Mouse (Mus musculus) adrenal gland, postnatal 10 days (tissue): ENCODE results near the gene 4931409K22Rik. TPM values are rescaled to one million over a fixed set of nuclear protein-coding genes. Genes with fewer than 3 reads are reported as not detected.

Experiments used
- DNase-seq: peaks from one replicate; pipeline ENCODE4 v3.0.0; 2021; ENCODE audit warnings: mixed read lengths
- total RNA-seq, 2 experiments: library from RNA; stranded (reverse); gene quantifications; 2 replicates each; pipeline ENCODE4 v1.2.3; 2021

4931409K22Rik gene
- total RNA-seq, 2 experiments from 2014 or later: not detected

DNA sequence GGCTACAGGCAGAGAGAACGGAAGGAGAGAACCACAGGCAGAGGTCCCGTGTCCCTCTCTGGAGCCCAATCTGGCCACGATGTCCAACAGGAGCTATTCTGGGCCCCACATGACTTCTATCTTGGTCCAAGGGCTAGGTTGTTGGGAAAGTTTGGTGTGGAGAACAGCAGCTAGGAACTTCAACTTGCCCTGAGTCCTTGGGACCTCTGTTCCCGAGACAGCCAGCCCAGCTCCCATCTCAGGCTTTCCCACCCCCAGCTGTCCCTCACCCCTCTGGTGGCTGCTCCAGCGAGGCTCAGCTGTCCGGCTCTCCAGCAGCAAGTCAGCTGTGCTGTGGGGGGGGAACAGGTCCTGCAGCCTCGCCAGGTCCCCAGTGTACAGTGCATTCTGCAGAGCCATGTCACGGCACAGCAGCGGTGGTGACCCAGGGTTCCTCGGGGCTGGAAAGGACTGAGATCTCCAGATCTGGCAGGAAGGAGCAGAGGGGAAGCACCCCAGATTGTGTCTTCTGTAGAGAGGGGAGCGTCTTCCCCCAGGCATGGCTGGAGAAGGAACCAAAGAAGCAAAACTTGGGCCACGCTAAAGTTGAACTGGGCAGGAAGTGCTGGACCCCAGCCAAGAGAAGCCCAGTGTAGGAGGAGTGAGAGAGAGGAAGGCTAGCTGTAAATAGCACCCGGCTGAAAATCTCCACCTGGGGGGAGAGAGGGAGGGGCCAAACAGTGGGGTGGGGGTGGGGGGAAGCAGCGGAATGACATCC is 16.0 kb downstream of the 4931409K22Rik start, which contains the start of gene Asb10:
TSS of gene Asb10 (minus strand) at position 592 of the 757 bp plus-strand sequence.
- DNase-seq: peak; percentile 71

DNA sequence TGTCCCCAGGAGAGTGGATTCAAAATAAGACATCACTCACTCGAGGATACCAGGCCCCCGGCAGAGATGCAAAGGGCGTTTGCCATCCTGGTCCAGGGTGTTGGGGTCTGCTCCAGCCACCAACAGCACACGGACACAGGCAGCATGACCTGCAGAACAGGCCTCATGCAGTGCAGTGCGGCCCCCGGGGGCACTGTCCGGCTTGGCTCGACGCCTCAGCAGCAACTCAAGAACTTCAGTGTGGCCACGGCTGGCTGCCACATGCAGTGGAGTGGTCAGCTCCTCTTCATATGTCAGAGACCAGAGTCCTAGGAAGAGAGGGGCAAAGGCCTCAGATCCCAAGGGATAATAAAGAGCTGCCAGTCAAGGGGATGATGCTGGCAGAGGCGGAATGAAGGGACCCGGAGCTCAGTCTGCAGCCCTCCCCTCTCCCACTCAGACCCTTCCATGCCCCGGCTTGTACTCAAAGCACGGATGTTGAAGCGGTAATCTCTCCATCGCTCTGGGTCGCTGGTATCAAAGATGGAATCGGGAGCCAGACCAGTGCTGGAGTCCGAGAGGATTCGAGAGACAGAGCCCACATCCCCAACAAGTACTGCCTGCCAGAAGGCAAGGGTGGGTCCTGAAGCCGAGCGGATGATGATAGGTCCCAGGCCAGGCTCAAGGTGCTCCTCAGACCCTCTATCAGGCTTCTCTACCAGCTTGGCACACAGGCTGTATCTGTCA is 16.9 kb downstream of the 4931409K22Rik start:
- DNase-seq: no peak

DNA sequence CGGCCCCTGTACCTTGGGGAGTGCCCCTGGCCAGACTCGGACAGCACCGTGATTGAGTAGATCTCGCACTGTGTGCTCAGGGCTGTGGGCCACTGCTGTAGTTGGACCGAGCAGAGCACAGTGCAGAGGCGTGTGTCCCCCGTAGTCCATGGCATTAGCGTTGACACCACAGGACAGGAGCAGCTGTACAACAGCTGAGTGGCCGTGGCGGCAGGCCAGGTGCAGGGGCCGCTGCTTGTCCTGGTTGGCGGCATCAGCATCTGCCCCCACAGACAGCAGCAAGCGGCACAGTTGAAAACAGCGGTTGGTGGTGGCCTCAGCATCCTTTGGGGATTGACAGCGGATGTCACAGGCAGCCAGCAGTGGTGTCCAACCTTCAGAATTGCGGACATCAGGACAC is 19.0 kb downstream of the 4931409K22Rik start:
- no peak for DNase-seq

DNA sequence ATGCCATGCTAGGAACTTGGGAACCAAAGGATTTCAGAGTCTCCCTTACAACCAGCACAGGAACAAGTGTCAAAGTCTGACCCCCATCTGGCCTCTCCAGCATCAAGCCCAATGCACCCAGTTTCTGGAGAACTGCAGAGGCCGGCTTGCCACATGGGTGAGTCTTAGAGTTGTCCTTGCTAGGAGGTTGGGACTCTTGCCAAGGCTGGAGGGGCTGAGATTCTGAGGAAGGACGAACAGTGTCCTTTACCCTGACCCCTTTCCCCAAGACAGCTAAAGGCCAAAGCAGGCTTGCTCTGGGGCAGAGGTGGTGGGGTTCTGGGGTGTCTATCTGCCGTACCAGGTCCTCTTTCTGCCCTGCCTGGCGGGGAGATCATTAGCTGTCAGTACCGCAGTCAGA is 20.1 kb downstream of the 4931409K22Rik start:
- DNase-seq: peak; percentile 54

DNA sequence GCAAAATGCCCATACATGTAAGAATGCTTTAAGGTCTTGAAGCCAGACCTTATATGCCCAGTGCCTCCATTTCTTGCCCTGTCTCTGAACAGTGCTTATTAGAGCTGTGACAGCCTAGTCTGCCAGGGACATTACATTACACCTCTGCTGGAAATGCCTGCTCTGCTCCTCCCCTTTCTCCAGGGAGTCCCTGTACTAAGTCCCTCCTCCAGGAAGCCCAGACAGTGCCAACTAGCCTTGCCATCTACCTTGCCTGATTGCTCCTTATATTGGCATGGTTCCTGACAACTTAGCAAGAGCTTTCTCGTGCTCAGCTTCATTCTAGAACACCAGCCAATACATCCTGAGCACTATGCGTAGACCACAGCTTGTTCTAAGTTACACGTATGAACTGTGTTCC is 20.9 kb downstream of the 4931409K22Rik start:
- DNase-seq: peak; percentile 34

DNA sequence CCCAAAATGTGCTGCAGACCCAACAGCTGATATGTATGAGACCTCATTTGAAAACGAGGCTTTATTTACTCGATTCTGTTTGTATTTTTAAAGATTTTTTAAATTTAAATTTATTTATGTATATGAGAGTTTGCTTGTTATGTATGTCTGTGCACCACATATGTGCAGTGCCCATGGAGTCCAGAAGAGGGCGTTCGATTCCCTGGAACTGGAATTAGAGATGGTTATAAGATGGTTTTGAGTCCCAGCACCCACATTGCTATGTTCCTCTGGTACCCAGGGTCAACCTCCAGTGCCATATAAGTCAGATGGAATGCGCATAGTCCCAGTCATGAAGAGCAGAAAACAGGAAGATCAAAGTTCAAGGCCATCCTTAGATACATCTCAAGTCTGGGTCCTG is 22.3 kb downstream of the 4931409K22Rik start:
- DNase-seq: no peak

DNA sequence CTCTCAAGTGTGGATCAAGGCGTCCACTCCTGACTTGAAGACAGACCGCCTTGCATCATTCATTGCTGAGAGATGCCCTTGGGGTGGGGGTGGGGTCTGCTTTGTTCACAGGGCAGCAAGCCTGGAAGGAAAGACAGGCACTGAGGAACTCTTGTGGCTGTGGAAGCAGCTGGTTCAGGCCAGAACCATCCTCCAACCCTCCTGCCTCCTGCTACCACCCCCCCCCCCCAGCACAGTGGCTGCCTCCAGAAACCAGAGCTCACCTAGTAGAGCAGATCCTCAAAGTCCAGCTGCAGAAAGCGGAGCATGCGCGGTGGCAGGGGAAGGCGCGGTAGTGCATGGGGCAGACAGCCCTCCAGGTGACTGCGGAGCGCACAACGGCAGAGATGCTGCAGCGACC is 23.2 kb downstream of the 4931409K22Rik start:
- no peak for DNase-seq

DNA sequence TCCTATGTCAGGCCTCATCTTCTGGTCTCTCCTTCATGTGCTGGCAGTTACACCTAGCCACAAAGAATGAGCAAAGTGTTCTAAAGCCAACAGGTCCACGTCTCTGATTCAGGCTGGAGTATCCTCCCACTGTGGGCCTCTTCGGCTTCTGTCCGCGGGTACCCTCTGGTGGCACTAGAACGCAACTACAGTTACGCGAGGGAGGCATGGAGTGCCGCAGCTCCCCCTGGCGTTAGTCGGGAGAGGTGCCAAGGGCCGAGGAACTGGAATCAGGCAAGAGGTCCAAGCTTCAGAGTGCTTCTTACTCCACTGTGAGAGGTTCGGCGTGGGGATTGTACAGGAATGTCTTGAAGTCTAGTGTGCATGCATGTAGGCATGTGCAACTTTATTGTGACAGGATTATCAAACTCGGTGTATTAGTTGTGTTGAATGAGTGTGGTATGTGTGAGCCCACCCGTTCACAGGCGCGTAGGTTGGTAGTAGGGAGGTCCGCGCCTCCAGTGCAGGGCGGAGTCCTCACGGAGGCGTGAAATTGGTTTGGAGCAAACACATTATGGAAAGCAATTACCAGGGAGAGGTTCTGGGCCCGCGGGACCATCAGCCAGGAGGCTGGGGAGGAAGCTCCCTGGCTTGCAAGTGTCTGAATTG is 26.4 kb downstream of the 4931409K22Rik start:
- peak; percentile 95 for DNase-seq

DNA sequence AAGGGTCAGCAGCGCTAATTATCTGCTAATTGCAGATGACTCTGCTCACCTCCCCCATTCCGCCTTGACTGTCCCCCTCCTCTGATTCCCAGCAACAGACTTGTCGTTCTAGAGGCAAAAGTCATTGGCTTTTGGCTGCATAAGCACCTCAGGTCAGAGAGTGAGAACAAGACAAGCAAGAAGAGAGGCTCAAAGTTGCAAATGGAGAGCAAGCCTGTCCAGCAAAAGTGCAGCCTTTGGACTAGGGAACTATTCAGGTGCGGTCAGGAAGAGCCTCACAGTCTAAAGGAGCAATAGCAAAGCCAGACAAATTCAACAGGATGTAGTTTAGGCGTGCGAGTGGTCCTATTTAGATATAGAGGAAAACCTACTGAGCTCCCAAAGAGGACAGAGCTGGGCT is 28.8 kb downstream of the 4931409K22Rik start:
- DNase-seq: no peak

DNA sequence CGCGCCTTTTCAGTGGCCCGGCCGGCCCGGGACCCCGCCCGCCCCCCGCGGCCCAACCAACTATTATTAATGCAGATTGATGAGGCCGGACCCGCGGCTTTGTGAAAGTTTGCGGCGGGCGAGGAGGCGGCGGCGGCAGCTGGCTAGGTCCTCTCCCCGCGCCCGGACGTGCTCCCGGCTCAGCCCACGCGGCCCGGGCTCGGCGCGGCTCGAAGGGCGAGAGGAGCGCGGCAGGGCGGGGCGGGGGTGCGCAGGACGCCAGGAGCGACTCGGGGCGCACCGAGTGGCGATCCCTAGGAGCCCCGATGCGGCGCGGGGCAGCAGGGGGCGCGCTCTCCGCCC is 29.7 kb downstream of the 4931409K22Rik start, which contains the start of gene Gbx1:
TSS of gene Gbx1 (minus strand) at position 314 of the 342 bp plus-strand sequence.
- DNase-seq: peak; percentile 53

DNA sequence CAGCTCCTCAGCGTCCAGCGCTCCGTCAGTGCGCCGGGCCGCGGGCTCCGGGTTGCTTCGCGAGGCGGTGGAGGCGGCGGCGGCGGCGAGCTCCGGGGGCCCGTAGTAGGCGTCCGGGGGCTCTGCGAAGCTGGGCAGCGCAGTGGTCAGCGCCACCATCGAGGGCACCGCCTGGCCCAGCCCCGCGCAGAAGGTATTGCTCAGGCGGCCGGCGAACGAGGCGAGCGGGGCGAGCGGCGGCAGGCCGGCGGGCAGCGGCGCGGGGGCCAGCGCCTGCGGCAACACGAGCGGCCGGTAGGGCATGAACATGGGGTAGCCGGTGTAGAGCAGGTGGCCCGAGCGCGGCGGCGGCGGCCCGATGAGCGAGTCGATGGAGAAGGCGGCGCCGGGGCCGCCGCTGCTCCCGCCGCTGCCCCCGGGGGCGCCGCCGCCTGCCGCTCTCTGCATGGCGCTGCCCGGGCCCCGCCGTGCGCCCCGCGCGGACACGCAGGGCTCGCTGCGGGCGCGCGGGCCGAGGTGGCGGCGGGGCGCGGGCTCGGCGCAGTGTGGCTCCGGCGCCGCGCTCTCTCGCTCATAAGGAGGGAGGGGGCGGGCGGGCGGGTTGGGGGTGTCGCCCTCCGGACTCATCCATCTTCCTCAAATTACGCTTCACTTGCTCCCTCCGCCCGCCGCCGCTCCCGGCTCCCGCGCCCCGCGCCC is 30.3 kb downstream of the 4931409K22Rik start:
- no peak for DNase-seq

DNA sequence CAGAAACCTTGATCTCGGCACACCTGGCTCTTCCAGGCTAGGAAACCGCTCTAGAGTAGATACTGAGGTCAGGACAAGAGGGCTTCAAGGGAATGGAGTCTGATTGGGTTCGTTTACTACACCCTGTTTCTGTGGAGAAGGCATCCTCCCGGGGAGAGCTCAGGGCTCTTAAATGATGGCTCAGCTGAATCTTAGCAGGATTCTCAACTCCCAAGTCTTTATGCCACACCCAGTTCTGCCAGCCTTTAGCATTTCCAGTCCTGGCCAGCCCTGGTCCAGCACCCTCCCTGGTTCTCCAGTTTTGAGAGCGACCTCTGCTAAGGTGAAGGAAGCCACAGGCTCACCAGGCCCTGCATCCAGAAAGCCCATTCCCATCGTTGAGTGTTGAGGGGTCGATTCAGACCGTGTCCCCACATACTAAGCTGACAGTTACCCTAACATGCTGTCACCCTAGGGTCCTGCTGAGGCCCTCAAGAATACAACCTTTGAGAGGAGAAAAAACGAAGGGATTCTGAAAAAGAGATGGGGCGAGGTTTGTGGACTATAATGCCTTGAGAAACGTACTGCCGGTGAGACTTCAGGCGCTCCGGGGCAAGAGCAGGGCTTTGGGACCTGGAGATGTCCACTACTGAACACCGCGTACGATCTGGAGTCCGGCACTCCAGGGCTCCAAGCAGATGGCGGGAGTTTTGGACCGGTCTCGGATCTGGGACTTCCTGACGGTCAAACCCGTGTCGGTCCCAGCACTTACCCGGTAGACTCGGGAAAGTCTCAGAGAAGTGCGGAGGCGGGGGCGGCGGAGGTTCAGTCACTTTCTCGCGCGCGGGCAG is 31.0 kb downstream of the 4931409K22Rik start:
- no peak for DNase-seq

DNA sequence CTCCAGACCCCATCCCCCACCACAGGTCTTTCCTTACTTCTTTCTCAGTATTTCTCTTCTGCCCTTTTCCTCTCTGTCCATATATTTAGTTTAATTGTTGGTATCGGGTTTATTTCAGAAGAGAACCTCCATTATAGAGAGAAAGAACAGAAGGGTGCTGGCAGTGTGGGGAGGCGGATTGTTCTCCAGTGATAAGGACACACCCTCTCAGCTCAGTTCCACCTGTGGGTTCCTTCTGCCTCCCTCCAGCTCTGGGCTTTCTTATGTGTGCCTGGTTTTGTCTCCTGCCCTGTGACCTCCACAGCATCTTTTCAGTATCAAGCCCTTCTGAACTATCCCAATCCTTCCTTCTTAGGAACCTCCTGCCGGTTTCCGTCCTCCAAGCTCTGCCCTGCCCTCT is 32.1 kb downstream of the 4931409K22Rik start:
- no peak for DNase-seq

DNA sequence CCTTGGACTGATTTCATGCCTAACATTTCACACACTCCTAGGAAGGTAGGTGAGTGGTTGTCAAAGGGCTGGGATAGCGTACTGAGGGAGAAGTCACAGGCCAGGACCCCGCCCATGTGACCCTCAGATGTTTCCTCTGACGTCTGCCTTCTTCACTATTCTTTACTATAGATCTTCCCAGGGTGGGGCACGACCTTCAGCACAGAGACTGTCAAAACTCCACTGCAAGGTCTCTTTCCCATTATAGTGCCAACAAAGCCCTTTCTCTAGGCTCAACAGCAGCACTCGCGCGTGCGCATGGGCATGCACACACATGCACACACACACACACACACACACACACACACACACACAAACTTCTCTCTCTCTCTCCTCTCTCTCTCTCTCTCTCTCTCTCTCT is 32.8 kb downstream of the 4931409K22Rik start:
- no peak for DNase-seq

DNA sequence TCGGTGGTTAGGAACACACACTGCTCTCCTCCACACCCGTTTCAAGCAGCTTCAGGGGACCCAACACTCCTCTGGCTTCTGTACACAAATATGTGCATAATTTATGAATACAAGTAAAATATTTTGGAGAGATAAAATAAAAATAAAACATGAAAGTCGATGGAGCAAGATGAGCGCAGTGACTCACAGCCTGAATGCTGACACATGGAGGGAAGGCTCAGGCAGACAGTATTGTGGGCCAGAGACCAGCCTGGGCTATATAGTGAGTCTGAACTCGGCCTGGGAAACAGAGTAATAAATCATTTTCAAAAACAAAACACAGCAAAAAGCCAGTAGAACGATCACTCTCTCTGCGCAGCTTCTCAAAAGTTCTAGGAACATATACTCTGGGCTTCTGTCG is 35.2 kb downstream of the 4931409K22Rik start:
- no peak for DNase-seq

DNA sequence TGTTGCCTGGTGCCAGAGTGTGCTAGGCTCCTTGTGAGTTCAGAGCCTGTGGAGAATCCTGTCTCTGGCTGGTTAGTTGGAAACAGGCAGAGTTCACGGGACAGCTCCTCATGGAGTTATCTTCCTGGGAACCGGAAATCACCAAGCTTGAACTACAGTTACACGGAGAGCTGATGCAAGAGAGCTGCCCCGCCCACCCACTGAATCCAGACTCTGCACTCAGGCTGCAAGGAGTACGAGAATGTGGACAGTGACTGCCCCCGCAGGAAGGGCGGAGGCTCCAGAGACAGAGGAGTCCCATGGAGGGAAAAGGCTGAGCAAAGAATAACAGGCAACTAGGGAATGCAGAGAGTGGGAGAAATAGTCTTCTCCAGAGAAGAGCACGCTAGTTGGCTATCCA is 44.3 kb downstream of the 4931409K22Rik start:
- peak; percentile 23 for DNase-seq

DNA sequence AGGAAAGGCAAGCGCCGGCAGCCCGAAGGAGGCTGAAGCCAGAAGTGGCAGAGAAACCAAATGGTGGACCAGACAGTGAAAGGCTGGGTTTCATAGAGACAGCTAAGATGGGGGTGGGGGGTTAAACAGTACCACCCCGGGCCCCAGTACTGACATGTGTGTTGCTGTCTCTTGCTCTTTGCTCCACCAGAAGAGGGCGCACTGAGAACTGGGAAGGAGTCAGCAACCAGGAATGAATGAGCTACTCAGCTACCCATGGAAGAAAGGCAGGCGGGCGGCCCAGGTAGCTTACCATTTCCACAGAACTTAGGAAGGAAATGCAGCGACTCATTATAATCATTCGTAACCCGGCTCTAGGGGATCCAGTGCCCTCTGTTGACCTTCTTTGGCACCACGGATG is 46.0 kb downstream of the 4931409K22Rik start:
- DNase-seq: peak; percentile 74

DNA sequence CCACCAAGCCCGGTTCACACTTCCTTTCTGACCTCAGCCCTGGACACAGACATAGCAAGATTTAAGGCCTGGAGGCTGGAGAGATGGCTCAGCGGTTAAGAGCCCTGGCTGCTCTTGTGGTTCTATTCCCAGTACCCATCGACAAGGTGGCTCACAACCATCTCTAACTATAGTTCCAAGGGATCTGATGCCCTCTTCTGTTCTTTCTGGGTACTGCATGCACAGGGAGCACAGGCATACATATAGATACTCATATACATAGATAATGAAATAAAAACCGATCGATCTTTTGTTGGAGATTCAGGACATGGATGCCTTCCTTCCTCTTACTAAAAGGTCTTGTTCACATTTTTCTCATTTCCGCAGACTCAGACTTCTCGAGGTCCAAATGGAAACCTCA is 48.2 kb downstream of the 4931409K22Rik start:
- no peak for DNase-seq

DNA sequence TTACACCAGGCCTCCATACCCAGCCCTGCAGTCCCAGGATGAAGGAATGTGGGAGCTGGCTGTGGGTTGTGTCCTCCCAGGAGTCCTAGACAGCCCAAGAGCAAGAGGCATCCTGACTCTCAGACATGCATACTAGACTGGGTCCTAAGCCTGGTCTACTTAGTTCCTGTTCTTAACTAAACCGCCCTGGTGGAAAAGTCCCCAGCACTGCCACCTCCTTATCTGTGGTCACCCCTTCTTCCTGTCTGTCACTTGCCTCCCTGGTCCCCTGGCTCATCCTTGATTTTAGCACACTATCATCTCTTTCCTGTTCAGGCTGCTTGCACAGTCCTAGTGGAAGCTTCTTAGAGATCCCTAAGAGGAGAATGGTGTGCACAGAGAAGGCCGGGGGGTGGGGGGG is 51.1 kb downstream of the 4931409K22Rik start:
- no peak for DNase-seq

DNA sequence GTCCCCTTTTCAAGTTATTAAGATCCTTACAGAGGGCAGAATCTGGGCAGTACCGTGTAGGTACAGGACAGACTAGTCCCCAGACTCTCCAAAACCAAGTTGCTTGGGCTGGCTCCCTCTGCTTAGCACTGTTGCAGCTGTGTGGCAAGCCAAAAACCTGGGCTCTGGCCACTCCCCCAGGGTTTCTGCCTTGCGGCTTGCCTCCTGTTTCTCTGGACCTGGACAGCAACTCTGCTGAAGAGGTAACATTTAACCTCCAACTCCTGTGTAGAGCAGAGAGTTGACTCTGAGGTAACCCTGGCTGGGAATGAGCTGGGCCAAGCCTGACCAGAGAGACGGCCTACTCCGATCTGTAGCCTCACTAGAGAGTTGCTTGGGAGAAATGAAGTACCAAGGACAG is 53.8 kb downstream of the 4931409K22Rik start:
- DNase-seq: no peak

DNA sequence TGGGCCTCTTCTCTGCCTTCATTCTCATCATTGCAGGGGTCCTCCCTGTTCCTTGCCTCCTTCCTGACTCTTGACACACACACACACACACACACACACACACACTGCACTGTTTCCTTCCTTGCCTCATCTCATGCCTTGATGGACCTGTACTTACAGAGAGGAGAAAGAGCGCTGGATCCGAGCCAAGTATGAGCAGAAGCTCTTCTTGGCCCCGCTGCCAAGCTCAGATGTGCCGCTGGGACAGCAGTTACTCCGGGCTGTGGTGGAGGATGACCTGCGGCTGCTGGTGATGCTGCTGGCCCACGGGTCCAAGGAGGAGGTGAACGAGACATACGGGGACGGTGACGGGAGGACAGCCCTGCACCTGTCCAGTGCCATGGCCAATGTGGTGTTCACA is 55.8 kb downstream of the 4931409K22Rik start:
- peak; percentile 41 for DNase-seq

DNA sequence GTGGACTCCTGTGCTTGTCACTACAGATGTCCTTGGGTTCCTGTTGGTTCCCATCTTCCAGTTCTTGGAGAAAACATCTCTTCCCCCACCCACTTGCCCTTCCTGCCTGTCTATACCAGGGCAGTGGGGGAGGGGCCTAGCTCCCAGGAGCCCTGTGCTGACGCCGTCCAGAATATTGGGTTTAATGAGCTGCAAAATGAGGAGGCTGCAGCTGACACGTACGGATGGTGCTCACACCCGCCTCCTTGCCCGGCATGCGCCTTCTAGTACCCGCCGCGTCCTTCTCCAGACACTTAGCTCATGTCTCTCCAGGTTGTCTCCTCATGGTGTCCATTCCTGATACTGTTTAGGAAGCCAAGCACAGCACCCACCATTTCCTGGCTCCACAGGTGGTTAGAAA is 57.5 kb downstream of the 4931409K22Rik start:
- DNase-seq: no peak
